Mouse (Mus musculus): ENCODE results near the gene Gm8165.
"Not testable (repeated sequence)": the region's sequence is repeated elsewhere in the genome, so short reads cannot be mapped to it uniquely, and the experiment has no call there.

Gene Gm8165

DNA sequence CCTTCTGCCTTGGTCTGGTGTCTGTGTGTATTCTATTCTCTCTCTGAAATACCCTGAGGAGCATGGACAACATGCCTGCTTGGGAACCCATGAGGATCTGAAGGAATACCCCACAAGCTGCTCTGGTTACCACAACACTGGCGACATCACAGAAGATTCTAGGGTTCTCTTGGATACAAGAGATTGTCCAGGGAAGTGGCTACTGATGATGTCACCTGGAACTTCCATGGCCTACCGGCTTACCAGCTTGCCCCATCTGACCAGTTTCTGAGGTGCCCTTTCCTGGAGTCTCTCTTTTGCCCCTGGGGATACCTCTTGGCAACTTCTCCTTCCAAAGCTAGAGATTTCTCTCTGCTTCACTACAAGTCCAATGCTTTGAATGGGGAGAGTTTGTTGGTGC lies at the start of gene Gm8165:
Gm8165 (minus strand) TSS at position 101 of the 400 bp plus-strand sequence.
- CTCF ChIA-PET, result not testable (repeated sequence)

DNA sequence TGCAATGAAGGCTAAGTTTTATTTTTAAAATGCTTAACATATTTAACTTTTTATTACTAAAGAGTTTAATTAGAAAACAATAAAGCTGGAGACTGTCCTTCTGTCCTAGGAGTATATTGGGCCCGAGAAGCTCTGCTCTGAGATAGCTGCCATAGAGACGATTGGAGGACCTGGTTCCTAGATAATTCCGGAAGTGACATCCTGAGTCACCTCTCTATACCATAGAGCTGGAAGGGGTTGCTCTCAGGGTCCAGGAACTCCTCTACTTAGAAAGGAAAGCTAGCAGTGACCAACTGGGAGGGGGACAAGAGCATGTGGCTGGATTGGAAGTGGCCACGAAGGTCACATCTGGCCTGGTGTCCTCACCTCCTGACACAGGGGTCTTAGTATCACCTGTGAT lies 20.6 kb upstream of the Gm8165 start, which contains the start of gene Gm7324:
Gm7324 (plus strand) TSS at position 208 of the 400 bp plus-strand sequence.
- CTCF ChIA-PET, result not testable (repeated sequence)
